Mouse (Mus musculus) granulocyte monocyte progenitor cell, adult 5-6 weeks (primary cell): ENCODE measurements around the gene Gm13288. TPM values are rescaled to one million over a fixed set of nuclear protein-coding genes. Genes with fewer than 3 reads are reported as not detected.
A peak's percentile ranks its signal among the peaks of the same experiment; 100 is the strongest.
"Not testable (repeated sequence)": the region's sequence is repeated elsewhere in the genome, so short reads cannot be mapped to it uniquely, and the experiment has no call there.

ENCODE experiments used
- ATAC-seq: replicated peaks from 2 replicates; pipeline ENCODE4 v1.8.0; 2016; ENCODE audit warnings: mild to moderate bottlenecking, moderate TSS enrichment, inconsistent platforms; ENCODE audit not compliant: poor library complexity, severe bottlenecking
- total RNA-seq, 2 experiments: library from RNA; stranded (forward) in 1 of 2; stranded (reverse) in 1 of 2; fragments of 200-712, 200-1000 nt in 1 of 2; fragments of >200 nt in 1 of 2; fragmentation: Nextera tagmentation in 1 of 2; gene quantifications; 2 replicates each; pipeline ENCODE4 v1.2.3; 2014 to 2017

Gene Gm13288
- total RNA-seq (2014; fragmentation: Nextera tagmentation), result not detected in 2 replicates
- total RNA-seq (2017), result not detected in 2 replicates

DNA sequence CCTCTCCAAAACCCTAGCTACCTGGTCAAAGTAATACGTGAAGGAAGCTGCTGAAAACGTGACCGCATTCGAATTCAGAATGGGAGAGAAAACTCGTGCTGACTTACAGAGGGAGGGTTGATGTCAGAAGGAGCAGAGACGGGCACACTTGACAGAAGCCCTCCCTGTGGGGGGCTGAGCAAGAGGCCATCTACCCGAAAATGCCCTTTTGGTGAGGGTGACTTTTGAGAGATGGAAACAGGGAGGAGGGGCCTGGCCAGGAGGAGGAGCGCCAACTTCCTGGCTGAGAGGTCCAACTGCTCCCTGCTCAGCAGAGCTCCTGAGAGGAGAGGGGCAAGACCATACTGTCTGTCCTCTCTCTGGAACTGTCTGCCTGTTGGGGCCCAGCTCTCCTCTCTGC lies at the start of gene Gm13288:
TSS of gene Gm13288 (plus strand) at position 301 of the 400 bp plus-strand sequence.
- not testable (repeated sequence) for ATAC-seq

- ATAC-seq, result not testable (repeated sequence)
Measured at GRCm38 (mm10) chr4:88756581-88757513, 48.5 kb upstream of the Gm13288 start.

DNA sequence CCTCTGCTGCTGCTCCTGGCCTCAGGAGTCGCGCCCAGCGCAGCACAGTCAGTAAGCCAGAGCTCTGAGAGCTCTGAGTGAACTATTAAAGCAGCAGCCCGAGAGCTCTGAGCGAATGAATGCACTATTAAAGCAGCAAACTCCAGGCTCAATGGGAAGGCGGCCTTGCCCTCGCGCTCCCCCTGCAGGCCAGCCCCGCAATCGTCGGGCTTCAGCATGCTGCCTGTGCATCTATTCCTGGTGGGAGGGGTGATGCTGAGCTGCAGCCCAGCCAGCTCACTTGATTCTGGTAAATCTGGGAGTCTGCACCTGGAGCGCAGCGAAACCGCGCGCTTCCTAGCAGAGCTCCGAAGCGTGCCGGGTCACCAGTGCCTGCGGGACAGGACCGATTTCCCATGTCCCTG lies 47.7 kb upstream of the Gm13288 start:
- peak; percentile 100 for ATAC-seq

DNA sequence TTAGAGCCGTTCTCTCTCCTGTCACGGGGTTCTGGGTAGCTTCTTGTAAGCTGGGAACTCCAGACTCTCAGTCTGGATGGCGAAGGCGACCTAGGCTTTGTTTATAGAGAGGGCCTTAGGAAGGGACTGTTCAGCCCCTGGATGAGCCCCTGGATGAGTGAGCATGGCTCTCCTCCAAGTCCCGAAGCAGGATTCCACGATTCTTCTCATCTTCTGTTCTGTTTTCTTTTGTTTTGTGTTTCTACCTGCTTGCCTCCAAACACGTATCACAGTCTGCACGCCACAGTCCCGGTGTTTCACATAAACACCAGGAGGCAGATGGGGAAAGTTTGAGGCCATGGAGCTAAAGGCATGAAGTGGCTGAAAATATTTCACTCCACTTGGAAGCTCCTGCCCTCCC lies 46.6 kb upstream of the Gm13288 start:
- not testable (repeated sequence) for ATAC-seq

DNA sequence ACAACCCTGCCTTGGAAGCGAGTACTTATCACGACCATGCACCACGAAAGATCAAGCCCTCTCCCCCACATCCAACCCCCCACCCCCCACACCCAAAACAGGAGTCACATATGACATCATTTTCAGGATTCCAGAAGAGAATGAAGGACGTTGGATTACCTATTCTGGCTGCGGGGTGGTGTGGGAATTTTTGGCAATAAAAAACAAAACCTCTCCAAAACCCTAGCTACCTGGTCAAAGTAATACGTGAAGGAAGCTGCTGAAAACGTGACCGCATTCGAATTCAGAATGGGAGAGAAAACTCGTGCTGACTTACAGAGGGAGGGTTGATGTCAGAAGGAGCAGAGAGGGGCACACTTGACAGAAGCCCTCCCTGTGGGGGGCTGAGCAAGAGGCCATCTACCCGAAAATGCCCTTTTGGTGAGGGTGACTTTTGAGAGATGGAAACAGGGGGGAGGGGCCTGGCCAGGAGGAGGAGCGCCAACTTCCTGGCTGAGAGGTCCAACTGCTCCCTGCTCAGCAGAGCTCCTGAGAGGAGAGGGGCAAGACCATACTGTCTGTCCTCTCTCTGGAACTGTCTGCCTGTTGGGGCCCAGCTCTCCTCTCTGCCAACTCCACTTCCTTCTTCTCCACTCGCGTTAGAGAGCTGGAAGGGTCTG lies 45.6 kb upstream of the Gm13288 start, which contains the start of gene Gm13283:
TSS of gene Gm13283 (plus strand) at position 510 of the 659 bp plus-strand sequence.
- ATAC-seq, result not testable (repeated sequence)

DNA sequence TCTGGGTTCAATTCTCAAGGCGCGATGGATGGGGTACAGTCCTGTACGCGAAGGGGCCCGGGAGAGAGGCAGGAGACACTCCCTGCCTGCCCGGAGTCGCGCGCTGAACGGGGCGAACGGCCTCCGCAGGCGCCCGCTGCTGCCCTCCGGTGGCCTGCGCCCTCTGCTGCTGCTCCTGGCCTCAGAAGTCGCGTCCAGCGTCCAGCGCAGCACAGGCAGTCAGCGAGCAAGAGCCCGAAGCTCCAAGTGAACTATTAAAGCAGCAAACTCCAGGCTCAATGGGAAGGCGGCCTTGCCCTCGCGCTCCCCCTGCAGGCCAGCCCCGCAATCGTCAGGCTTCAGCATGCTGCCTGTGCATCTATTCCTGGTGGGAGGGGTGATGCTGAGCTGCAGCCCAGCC lies 44.9 kb upstream of the Gm13288 start:
- ATAC-seq, result not testable (repeated sequence)

- ATAC-seq, result not testable (repeated sequence)
Measured at GRCm38 (mm10) chr4:88761776-88762175, 43.6 kb upstream of the Gm13288 start.

DNA sequence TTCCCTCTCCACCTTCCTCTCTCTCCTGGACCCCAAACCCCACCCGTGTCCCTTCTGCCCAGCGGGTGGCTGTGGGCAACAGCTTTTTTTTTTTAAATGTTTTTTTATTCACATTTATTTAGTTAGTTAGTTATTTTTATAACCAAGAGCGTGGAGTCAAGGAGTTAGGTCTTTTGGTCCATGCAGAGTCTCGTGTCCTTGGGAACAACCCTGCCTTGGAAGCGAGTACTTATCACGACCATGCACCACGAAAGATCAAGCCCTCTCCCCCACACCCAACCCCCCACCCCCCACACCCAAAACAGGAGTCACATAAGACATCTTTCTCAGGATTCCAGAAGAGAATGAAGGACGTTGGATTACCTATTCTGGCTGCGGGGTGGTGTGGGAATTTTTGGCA lies 43.0 kb upstream of the Gm13288 start:
- not testable (repeated sequence) for ATAC-seq

GRCm38 (mm10) chr4:88763384-88764018 lies 41.8 kb upstream of the Gm13288 start:
- peak; percentile 82 for ATAC-seq

- ATAC-seq, result not testable (repeated sequence)
Measured at GRCm38 (mm10) chr4:88773534-88773933, 31.8 kb upstream of the Gm13288 start, which contains the start of gene Gm13290. Gene Gm13290 (plus strand): TSS chr4:88773834.

DNA sequence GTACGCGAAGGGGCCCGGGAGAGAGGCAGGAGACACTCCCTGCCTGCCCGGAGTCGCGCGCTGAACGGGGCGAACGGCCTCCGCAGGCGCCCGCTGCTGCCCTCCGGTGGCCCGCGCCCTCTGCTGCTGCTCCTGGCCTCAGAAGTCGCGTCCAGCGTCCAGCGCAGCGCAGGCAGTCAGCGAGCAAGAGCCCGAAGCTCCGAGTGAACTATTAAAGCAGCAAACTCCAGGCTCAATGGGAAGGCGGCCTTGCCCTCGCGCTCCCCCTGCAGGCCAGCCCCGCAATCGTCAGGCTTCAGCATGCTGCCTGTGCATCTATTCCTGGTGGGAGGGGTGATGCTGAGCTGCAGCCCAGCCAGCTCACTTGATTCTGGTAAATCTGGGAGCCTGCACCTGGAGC lies 28.7 kb upstream of the Gm13288 start, which contains the start of gene Gm13289:
TSS of gene Gm13289 (plus strand) at position 301 of the 400 bp plus-strand sequence.
- ATAC-seq, result not testable (repeated sequence)

DNA sequence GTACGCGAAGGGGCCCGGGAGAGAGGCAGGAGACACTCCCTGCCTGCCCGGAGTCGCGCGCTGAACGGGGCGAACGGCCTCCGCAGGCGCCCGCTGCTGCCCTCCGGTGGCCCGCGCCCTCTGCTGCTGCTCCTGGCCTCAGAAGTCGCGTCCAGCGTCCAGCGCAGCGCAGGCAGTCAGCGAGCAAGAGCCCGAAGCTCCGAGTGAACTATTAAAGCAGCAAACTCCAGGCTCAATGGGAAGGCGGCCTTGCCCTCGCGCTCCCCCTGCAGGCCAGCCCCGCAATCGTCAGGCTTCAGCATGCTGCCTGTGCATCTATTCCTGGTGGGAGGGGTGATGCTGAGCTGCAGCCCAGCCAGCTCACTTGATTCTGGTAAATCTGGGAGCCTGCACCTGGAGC lies 25.8 kb upstream of the Gm13288 start, which contains the start of gene Gm13272:
TSS of gene Gm13272 (plus strand) at position 301 of the 400 bp plus-strand sequence.
- not testable (repeated sequence) for ATAC-seq

DNA sequence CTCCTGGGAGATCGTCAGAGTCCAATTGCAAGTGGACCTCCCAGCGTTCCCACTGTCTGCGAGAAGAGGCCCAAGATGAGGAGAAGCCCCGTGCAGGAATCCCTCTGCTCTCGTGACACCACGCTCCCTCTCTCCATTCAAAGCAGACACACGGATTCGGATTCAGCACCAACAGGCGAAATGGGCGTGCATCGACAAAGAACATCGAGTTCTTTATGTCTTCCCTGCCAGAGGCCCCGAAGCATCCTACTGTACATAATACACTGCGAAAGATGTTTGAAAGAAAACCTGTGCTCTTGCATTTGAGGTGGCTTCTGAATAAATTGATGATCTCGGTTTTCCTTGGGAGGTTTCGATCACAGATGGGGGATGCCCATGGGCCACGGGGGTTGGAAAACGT lies 25.0 kb upstream of the Gm13288 start:
- ATAC-seq, result not testable (repeated sequence)

- ATAC-seq, result not testable (repeated sequence)
Measured at GRCm38 (mm10) chr4:88781831-88782230, 23.5 kb upstream of the Gm13288 start, which contains the start of gene Ifnz. Gene Ifnz (plus strand): TSS chr4:88782131.

DNA sequence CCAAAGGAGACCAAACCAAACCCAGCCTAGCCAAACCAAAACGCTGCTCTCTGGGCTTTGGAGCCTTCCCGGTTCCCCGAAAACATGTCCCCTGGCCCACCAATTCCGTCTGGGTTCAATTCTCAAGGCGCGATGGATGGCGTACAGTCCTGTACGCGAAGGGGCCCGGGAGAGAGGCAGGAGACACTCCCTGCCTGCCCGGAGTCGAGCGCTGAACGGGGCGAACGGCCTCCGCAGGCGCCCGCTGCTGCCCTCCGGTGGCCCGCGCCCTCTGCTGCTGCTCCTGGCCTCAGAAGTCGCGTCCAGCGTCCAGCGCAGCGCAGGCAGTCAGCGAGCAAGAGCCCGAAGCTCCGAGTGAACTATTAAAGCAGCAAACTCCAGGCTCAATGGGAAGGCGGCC lies 23.0 kb upstream of the Gm13288 start:
- ATAC-seq, result not testable (repeated sequence)

DNA sequence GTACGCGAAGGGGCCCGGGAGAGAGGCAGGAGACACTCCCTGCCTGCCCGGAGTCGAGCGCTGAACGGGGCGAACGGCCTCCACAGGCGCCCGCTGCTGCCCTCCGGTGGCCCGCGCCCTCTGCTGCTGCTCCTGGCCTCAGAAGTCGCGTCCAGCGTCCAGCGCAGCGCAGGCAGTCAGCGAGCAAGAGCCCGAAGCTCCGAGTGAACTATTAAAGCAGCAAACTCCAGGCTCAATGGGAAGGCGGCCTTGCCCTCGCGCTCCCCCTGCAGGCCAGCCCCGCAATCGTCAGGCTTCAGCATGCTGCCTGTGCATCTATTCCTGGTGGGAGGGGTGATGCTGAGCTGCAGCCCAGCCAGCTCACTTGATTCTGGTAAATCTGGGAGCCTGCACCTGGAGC lies 19.9 kb upstream of the Gm13288 start, which contains the start of gene Gm13276:
TSS of gene Gm13276 (plus strand) at position 301 of the 400 bp plus-strand sequence.
- not testable (repeated sequence) for ATAC-seq

DNA sequence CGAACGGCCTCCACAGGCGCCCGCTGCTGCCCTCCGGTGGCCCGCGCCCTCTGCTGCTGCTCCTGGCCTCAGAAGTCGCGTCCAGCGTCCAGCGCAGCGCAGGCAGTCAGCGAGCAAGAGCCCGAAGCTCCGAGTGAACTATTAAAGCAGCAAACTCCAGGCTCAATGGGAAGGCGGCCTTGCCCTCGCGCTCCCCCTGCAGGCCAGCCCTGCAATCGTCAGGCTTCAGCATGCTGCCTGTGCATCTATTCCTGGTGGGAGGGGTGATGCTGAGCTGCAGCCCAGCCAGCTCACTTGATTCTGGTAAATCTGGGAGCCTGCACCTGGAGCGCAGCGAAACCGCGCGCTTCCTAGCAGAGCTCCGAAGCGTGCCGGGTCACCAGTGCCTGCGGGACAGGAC lies 16.9 kb upstream of the Gm13288 start, which contains the start of gene Gm13277:
TSS of gene Gm13277 (plus strand) at position 231 of the 400 bp plus-strand sequence.
- ATAC-seq, result not testable (repeated sequence)

DNA sequence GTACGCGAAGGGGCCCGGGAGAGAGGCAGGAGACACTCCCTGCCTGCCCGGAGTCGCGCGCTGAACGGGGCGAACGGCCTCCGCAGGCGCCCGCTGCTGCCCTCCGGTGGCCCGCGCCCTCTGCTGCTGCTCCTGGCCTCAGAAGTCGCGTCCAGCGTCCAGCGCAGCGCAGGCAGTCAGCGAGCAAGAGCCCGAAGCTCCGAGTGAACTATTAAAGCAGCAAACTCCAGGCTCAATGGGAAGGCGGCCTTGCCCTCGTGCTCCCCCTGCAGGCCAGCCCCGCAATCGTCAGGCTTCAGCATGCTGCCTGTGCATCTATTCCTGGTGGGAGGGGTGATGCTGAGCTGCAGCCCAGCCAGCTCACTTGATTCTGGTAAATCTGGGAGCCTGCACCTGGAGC lies 14.1 kb upstream of the Gm13288 start, which contains the start of gene Gm13278:
TSS of gene Gm13278 (plus strand) at position 301 of the 400 bp plus-strand sequence.
- not testable (repeated sequence) for ATAC-seq

GRCm38 (mm10) chr4:88793936-88794675 lies 11.2 kb upstream of the Gm13288 start, which contains the start of gene Gm13275:
Gene Gm13275 (plus strand): TSS chr4:88794487.
- ATAC-seq, result not testable (repeated sequence)
